Mouse (Mus musculus): ENCODE results near the gene Rpl3. TPM values are rescaled to one million over a fixed set of nuclear protein-coding genes. Genes with fewer than 3 reads are reported as not detected.

The Rpl3 gene
- polyA plus RNA-seq (2015; fragmentation: Nextera tagmentation; extraction: Ambion mirVana): 394 and 407 TPM in 2 replicates

GRCm38 (mm10) chr15:80091121-80091955 is at the start of gene Rpl3, which contains the start of gene Syngr1:
Gene Rpl3, minus strand, starts transcription at chr15:80091868.
Gene Syngr1, plus strand, starts transcription at chr15:80091334.
- peak; percentile 86 for DNase-seq
- peaks cover 28% of the 10 kb centered on the region for H3K4me1 ChIP-seq (ENCODE audit: insufficient read depth)
- H3K9ac ChIP-seq (replicated peaks): peak within 1 kb of the TSS; percentile 70
- H3K4me2 ChIP-seq (ENCODE audit: low read depth, low read length): peak within 1 kb of the TSS; percentile 96
- H3K27ac ChIP-seq (ENCODE audit: low read depth): 0 out of 2 replicates have a peak within 1 kb of the TSS, but pooled peaks have one; percentile 9
- 1% methylated on average over 68 of the region's 86 CpGs for WGBS (ENCODE audit: insufficient replicate concordance)
- no peaks in the 10 kb centered on the region for H3K9me3 ChIP-seq (ENCODE audit: low read length)
- peak; percentile 79 for ATAC-seq
- peak; percentile 84 for TF ChIP-seq CTCF (IDR thresholded peaks at IDR 0.05; ENCODE audit: low read depth)
- no peak for TF ChIP-seq EP300 (IDR thresholded peaks at IDR 0.05; ENCODE audit: low read depth)
- peak within 1 kb of the TSS; percentile 65 for H3K4me3 ChIP-seq (ENCODE audit: low read depth, low read length)
- peaks cover 14% of the 10 kb centered on the region for H3K27me3 ChIP-seq (ENCODE audit: insufficient read depth, low read length)
- no peaks in the 10 kb centered on the region for H3K36me3 ChIP-seq (replicated peaks; ENCODE audit: insufficient read depth, low read length)

GRCm38 (mm10) chr15:80140878-80141277 is 49.2 kb upstream of the Rpl3 start:
- ATAC-seq (no peak), DNase-seq (no peak)
- Histone ChIP-seq H3K4me3 (ENCODE audit: low read depth, low read length) (no peak overlapping the region), H3K9me3 (ENCODE audit: low read length) (no peaks in the 10 kb centered on the region), H3K27me3 (ENCODE audit: insufficient read depth, low read length) (no peaks in the 10 kb centered on the region), H3K4me1 (ENCODE audit: insufficient read depth) (peaks cover 23% of the 10 kb centered on the region), H3K4me2 (ENCODE audit: low read depth, low read length) (no peak overlapping the region), H3K9ac (replicated peaks) (no peak overlapping the region), H3K36me3 (replicated peaks; ENCODE audit: insufficient read depth, low read length) (peaks cover 27% of the 10 kb centered on the region), H3K27ac (ENCODE audit: low read depth) (no peak overlapping the region)
- no peak for TF ChIP-seq CTCF (IDR thresholded peaks at IDR 0.05; ENCODE audit: low read depth)
- no peak for TF ChIP-seq EP300 (IDR thresholded peaks at IDR 0.05; ENCODE audit: low read depth)
- WGBS (ENCODE audit: insufficient replicate concordance): 92% methylated on average over 3 of the region's 3 CpGs

GRCm38 (mm10) chr15:80140302-80140701 is 48.6 kb upstream of the Rpl3 start:
- 88% methylated on average over 2 of the region's 2 CpGs for WGBS (ENCODE audit: insufficient replicate concordance)
- DNase-seq (no peak), ATAC-seq (no peak)
- Histone ChIP-seq H3K36me3 (replicated peaks; ENCODE audit: insufficient read depth, low read length) (peaks cover 27% of the 10 kb centered on the region), H3K4me1 (ENCODE audit: insufficient read depth) (peaks cover 24% of the 10 kb centered on the region), H3K27ac (ENCODE audit: low read depth) (no peak overlapping the region), H3K9ac (replicated peaks) (no peak overlapping the region), H3K9me3 (ENCODE audit: low read length) (no peaks in the 10 kb centered on the region), H3K4me2 (ENCODE audit: low read depth, low read length) (no peak overlapping the region), H3K27me3 (ENCODE audit: insufficient read depth, low read length) (no peaks in the 10 kb centered on the region), H3K4me3 (ENCODE audit: low read depth, low read length) (no peak overlapping the region)
- TF ChIP-seq CTCF (IDR thresholded peaks at IDR 0.05; ENCODE audit: low read depth): no peak
- no peak for TF ChIP-seq EP300 (IDR thresholded peaks at IDR 0.05; ENCODE audit: low read depth)

GRCm38 (mm10) chr15:80137945-80138791 is 46.5 kb upstream of the Rpl3 start:
- WGBS (ENCODE audit: insufficient replicate concordance): 72% methylated on average over 17 of the region's 17 CpGs
- peaks cover 40% of the 10 kb centered on the region for H3K4me1 ChIP-seq (ENCODE audit: insufficient read depth)
- H3K27ac ChIP-seq (ENCODE audit: low read depth): no peak overlapping the region
- no peak overlapping the region for H3K9ac ChIP-seq (replicated peaks)
- TF ChIP-seq EP300 (IDR thresholded peaks at IDR 0.05; ENCODE audit: low read depth): no peak
- TF ChIP-seq CTCF (IDR thresholded peaks at IDR 0.05; ENCODE audit: low read depth): peak; percentile 16; the same call in 1 of the 2 replicates
- DNase-seq (no peak), ATAC-seq (no peak)
- H3K4me2 ChIP-seq (ENCODE audit: low read depth, low read length): no peak overlapping the region
- no peaks in the 10 kb centered on the region for H3K27me3 ChIP-seq (ENCODE audit: insufficient read depth, low read length)
- no peak overlapping the region for H3K4me3 ChIP-seq (ENCODE audit: low read depth, low read length)
- H3K36me3 ChIP-seq (replicated peaks; ENCODE audit: insufficient read depth, low read length): peaks cover 23% of the 10 kb centered on the region
- H3K9me3 ChIP-seq (ENCODE audit: low read length): no peaks in the 10 kb centered on the region

GRCm38 (mm10) chr15:80136645-80137044 is 45.0 kb upstream of the Rpl3 start:
- peaks cover 48% of the 10 kb centered on the region for H3K4me1 ChIP-seq (ENCODE audit: insufficient read depth)
- H3K9ac ChIP-seq (replicated peaks): no peak overlapping the region
- H3K4me2 ChIP-seq (ENCODE audit: low read depth, low read length): no peak overlapping the region
- DNase-seq (no peak), ATAC-seq (no peak)
- no peaks in the 10 kb centered on the region for H3K27me3 ChIP-seq (ENCODE audit: insufficient read depth, low read length)
- no peak overlapping the region for H3K4me3 ChIP-seq (ENCODE audit: low read depth, low read length)
- no peak for TF ChIP-seq CTCF (IDR thresholded peaks at IDR 0.05; ENCODE audit: low read depth)
- no peak for TF ChIP-seq EP300 (IDR thresholded peaks at IDR 0.05; ENCODE audit: low read depth)
- 79% methylated on average over 3 of the region's 3 CpGs for WGBS (ENCODE audit: insufficient replicate concordance)
- H3K9me3 ChIP-seq (ENCODE audit: low read length): no peaks in the 10 kb centered on the region
- peaks cover 14% of the 10 kb centered on the region for H3K36me3 ChIP-seq (replicated peaks; ENCODE audit: insufficient read depth, low read length)
- H3K27ac ChIP-seq (ENCODE audit: low read depth): no peak overlapping the region

- no peak overlapping the region for H3K27ac ChIP-seq (ENCODE audit: low read depth)
- H3K9ac ChIP-seq (replicated peaks): no peak overlapping the region
- DNase-seq (no peak), ATAC-seq (no peak)
- peaks cover 60% of the 10 kb centered on the region for H3K4me1 ChIP-seq (ENCODE audit: insufficient read depth)
- peaks cover 5% of the 10 kb centered on the region for H3K36me3 ChIP-seq (replicated peaks; ENCODE audit: insufficient read depth, low read length)
- H3K27me3 ChIP-seq (ENCODE audit: insufficient read depth, low read length): no peaks in the 10 kb centered on the region
- no peak overlapping the region for H3K4me3 ChIP-seq (ENCODE audit: low read depth, low read length)
- H3K4me2 ChIP-seq (ENCODE audit: low read depth, low read length): no peak overlapping the region
- TF ChIP-seq CTCF (IDR thresholded peaks at IDR 0.05; ENCODE audit: low read depth) (no peak), EP300 (IDR thresholded peaks at IDR 0.05; ENCODE audit: low read depth) (no peak)
- no peaks in the 10 kb centered on the region for H3K9me3 ChIP-seq (ENCODE audit: low read length)
- WGBS (ENCODE audit: insufficient replicate concordance): 73% methylated on average over 2 of the region's 2 CpGs
These were observed 43.8 kb upstream of the Rpl3 start for GRCm38 (mm10) chr15:80135499-80135898.

Measured in liver, postnatal 0 days (tissue).